Mouse (Mus musculus): ENCODE results near the gene CN725425. TPM values are rescaled to one million over a fixed set of nuclear protein-coding genes. Genes with fewer than 3 reads are reported as not detected.

CN725425 gene
- polyA plus RNA-seq (2015; fragmentation: Nextera tagmentation; extraction: Ambion mirVana), result 0.15 and 0.22 TPM in 2 replicates

DNA sequence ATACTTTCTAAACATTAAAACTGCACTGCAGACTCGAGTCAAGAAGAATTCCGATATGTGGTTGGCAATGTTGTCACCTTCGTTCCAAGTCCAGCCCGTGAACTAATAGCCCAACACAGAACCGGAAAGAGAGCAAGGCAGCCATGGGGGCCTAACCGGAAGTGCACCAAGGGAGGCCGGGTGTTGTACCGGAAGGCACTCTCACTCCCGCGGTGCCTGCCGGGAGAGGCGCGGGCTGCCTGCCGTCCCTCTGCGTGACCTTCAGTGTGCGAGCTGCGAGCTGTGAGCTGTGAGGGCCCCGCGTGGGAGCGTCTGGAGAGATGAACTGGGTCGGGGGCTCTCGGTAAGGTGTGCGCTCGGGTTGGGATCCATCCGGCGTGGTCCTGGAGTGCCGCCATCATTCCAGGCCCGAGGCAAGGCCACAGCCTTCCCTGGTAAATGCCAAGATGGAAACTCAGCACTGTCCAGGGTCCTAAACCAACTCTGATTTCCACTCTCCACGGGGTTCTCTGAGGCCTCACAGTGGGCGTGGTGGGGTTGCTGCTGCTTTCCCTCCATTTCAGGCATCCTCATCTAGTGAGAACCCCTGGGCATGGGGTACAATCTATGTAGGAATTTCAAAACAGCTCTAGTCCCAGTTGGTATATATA lies at the start of gene CN725425:
CN725425 (plus strand) TSS at position 239 of the 650 bp plus-strand sequence.
- 83% methylated on average over 30 of the region's 30 CpGs for WGBS (ENCODE audit: insufficient replicate concordance)

DNA sequence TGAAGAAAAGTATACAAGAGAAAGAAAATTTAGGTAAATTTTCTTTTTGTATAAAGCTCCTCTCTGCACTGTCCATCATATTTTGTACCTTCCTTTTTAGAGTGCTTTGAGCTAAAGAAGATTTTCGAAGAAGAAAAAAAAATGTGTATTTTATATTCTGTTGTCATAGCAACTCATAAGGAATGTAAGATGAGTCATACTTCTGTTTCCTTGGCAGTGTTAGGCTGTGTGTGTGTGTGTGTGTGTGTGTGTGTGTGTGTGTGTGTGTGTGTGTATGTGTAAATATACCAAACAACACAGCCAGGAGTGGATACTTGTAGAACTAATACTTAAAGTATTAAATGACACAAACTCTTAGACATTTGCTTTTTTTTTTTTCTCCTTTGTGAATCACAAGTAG lies 46.7 kb upstream of the CN725425 start:
- Histone ChIP-seq H3K4me2 (ENCODE audit: low read depth, low read length) (no peak overlapping the region), H3K36me3 (ENCODE audit: control insufficient read depth, insufficient read depth) (peaks cover 10% of the 10 kb centered on the region), H3K9me3 (replicated peaks; ENCODE audit: control insufficient read depth, low read length) (no peaks in the 10 kb centered on the region), H3K9ac (ENCODE audit: low read depth, low read length) (no peak overlapping the region), H3K27me3 (ENCODE audit: control insufficient read depth, insufficient read depth, low read depth, low read length) (no peaks in the 10 kb centered on the region), H3K27ac (ENCODE audit: low read length) (no peak overlapping the region), H3K4me1 (ENCODE audit: control insufficient read depth, low read depth, low read length) (no peaks in the 10 kb centered on the region), H3K4me3 (ENCODE audit: low read depth, low read length) (no peak overlapping the region)
- no peak for ATAC-seq (ENCODE audit: low read depth)
- WGBS (ENCODE audit: insufficient replicate concordance), result 45% methylated on average over 1 of the region's 1 CpGs

More for the DNA sequence above, at the start of gene CN725425:
- H3K4me3 ChIP-seq (ENCODE audit: low read depth, low read length), result no peak within 1 kb of the TSS
- H3K9ac ChIP-seq (ENCODE audit: low read depth, low read length), result no peak within 1 kb of the TSS
- no peak within 1 kb of the TSS for H3K4me2 ChIP-seq (ENCODE audit: low read depth, low read length)
- no peaks in the 10 kb centered on the region for H3K4me1 ChIP-seq (ENCODE audit: control insufficient read depth, low read depth, low read length)
- H3K27me3 ChIP-seq (ENCODE audit: control insufficient read depth, insufficient read depth, low read depth, low read length), result no peaks in the 10 kb centered on the region
- ATAC-seq (ENCODE audit: low read depth), result no peak
- H3K36me3 ChIP-seq (ENCODE audit: control insufficient read depth, insufficient read depth), result no peaks in the 10 kb centered on the region
- no peak within 1 kb of the TSS for H3K27ac ChIP-seq (ENCODE audit: low read length)
- H3K9me3 ChIP-seq (replicated peaks; ENCODE audit: control insufficient read depth, low read length), result no peaks in the 10 kb centered on the region

DNA sequence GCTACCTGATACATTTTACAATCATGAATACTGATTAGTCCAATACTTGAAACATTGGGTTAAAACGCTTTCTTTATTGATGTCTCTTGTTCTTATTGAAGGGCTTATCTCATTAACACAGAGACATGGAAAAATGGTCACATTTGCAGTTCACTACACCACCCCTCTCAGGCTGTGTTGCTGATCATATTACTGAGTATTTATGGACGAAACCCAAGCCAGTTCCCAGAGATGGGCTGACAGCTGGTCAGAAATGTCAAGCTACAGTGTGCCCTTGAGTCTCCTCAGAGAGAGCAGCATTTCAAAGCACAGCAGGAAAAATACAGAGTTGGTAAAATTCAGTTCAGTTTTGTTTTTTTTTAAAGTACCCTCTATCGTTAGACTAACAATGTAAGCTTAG lies 46.0 kb upstream of the CN725425 start:
- WGBS (ENCODE audit: insufficient replicate concordance), result 55% methylated on average over 3 of the region's 3 CpGs
- no peak for ATAC-seq (ENCODE audit: low read depth)
- no peak overlapping the region for H3K4me2 ChIP-seq (ENCODE audit: low read depth, low read length)
- H3K27ac ChIP-seq (ENCODE audit: low read length), result no peak overlapping the region
- no peaks in the 10 kb centered on the region for H3K9me3 ChIP-seq (replicated peaks; ENCODE audit: control insufficient read depth, low read length)
- no peaks in the 10 kb centered on the region for H3K4me1 ChIP-seq (ENCODE audit: control insufficient read depth, low read depth, low read length)
- no peaks in the 10 kb centered on the region for H3K27me3 ChIP-seq (ENCODE audit: control insufficient read depth, insufficient read depth, low read depth, low read length)
- peaks cover 10% of the 10 kb centered on the region for H3K36me3 ChIP-seq (ENCODE audit: control insufficient read depth, insufficient read depth)
- H3K4me3 ChIP-seq (ENCODE audit: low read depth, low read length), result no peak overlapping the region
- no peak overlapping the region for H3K9ac ChIP-seq (ENCODE audit: low read depth, low read length)

DNA sequence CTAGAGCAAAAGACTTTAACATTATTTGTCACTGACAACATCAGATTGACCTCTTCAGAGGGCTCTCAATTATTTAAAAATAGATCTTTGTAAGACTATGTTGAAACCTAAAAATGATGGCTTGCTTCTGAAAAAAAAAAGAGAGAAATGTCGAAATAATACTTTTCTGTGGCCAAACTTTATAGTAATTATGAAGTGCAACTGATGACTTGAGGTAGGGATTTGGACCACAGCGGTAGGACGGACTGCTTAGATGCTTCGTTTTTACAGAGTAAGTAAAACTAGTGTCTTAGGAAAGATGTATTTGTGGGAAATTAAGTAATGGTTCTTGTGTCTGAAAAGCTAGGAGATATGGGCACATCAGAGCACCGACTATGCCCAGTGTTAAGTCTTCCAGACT lies 38.1 kb upstream of the CN725425 start:
- peaks cover 4% of the 10 kb centered on the region; the same call in 1 of the 2 replicates for H3K36me3 ChIP-seq (ENCODE audit: control insufficient read depth, insufficient read depth)
- H3K4me1 ChIP-seq (ENCODE audit: control insufficient read depth, low read depth, low read length), result no peaks in the 10 kb centered on the region
- no peak overlapping the region for H3K4me2 ChIP-seq (ENCODE audit: low read depth, low read length)
- WGBS (ENCODE audit: insufficient replicate concordance), result 54% methylated on average over 5 of the region's 5 CpGs
- no peak overlapping the region for H3K4me3 ChIP-seq (ENCODE audit: low read depth, low read length)
- ATAC-seq (ENCODE audit: low read depth), result no peak
- H3K9me3 ChIP-seq (replicated peaks; ENCODE audit: control insufficient read depth, low read length), result no peaks in the 10 kb centered on the region
- no peak overlapping the region for H3K9ac ChIP-seq (ENCODE audit: low read depth, low read length)
- H3K27me3 ChIP-seq (ENCODE audit: control insufficient read depth, insufficient read depth, low read depth, low read length), result no peaks in the 10 kb centered on the region
- H3K27ac ChIP-seq (ENCODE audit: low read length), result no peak overlapping the region

DNA sequence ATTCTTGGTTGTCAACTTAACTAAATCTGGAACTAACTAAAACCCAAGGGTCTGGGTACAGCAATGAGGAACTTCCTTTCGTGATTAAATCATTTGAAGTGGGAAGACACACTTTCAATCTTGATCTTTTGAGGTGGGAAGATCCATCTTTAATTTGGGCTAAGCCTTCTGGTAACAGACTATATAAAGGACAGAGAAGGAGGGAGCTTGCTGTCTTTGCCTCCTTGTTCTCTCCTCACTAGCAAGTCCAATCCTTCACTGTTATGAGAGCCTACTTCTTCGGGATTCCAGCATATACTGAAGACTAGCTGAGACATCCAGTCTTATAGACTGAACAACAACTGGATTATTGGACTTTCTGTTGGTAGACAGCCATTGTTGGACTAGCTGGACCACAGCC lies 35.8 kb upstream of the CN725425 start:
- Histone ChIP-seq H3K4me2 (ENCODE audit: low read depth, low read length) (no peak overlapping the region), H3K27ac (ENCODE audit: low read length) (no peak overlapping the region), H3K4me3 (ENCODE audit: low read depth, low read length) (no peak overlapping the region), H3K36me3 (ENCODE audit: control insufficient read depth, insufficient read depth) (no peaks in the 10 kb centered on the region), H3K27me3 (ENCODE audit: control insufficient read depth, insufficient read depth, low read depth, low read length) (no peaks in the 10 kb centered on the region), H3K4me1 (ENCODE audit: control insufficient read depth, low read depth, low read length) (no peaks in the 10 kb centered on the region), H3K9ac (ENCODE audit: low read depth, low read length) (no peak overlapping the region), H3K9me3 (replicated peaks; ENCODE audit: control insufficient read depth, low read length) (no peaks in the 10 kb centered on the region)
- WGBS (ENCODE audit: insufficient replicate concordance), result 51% methylated on average over 2 of the region's 2 CpGs
- no peak for ATAC-seq (ENCODE audit: low read depth)

DNA sequence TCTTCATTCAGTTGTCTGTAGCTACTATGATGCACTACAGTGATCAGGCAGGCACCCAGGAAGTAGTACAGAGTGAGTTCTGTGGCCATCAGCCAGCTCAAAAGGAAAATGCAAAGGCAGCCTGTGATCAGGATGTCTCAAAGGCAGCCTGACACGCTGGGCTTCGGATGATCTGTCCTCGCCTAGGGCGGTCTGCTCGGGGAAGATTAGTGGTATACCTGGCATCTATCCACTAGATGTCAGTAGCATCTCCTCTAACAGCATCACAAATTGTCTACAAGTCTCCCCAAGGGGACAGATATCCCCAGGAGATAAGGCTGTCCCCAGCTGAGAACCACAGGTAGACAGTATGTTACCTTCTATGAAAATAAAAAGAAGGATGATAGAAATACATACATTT lies 34.3 kb upstream of the CN725425 start:
- Histone ChIP-seq H3K4me1 (ENCODE audit: control insufficient read depth, low read depth, low read length) (no peaks in the 10 kb centered on the region), H3K36me3 (ENCODE audit: control insufficient read depth, insufficient read depth) (no peaks in the 10 kb centered on the region), H3K27ac (ENCODE audit: low read length) (no peak overlapping the region), H3K4me2 (ENCODE audit: low read depth, low read length) (no peak overlapping the region), H3K9ac (ENCODE audit: low read depth, low read length) (no peak overlapping the region), H3K27me3 (ENCODE audit: control insufficient read depth, insufficient read depth, low read depth, low read length) (no peaks in the 10 kb centered on the region), H3K9me3 (replicated peaks; ENCODE audit: control insufficient read depth, low read length) (no peaks in the 10 kb centered on the region), H3K4me3 (ENCODE audit: low read depth, low read length) (no peak overlapping the region)
- 6% methylated on average over 5 of the region's 5 CpGs for WGBS (ENCODE audit: insufficient replicate concordance)
- peak; percentile 57 for ATAC-seq (ENCODE audit: low read depth)

DNA sequence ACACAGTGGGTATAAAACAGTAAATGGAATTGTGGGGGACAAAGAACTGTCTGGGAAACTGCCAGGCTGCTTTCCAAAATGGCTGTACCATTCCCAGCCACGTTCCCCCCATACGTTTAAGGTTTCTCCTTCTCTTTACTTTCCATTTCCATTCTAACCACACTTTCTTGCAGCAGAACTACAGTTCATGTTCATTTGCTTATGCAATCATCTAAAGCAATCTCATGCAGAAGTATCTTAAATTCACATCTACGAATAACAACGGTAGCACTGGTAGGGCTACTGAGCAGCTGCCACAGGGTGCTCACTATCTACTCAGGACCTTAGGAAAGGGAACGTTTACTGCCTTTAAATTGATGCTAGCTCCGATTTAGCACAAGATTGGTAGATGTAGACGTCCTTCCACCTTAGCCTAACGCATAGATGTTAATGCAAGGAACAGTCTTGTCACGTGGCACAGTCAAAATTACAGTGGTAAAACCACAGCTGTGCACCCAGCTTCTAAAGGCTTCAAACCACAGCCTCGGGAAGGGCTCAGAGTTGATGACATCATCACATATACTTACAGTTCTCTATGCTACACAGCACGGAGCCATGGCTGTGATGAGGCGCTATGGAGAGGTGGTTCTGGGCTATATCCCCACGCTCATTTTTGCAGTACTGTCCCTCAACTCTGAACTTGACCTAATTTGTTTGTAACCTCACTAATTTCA lies 31.3 kb upstream of the CN725425 start:
- H3K9ac ChIP-seq (ENCODE audit: low read depth, low read length), result no peak overlapping the region
- H3K4me3 ChIP-seq (ENCODE audit: low read depth, low read length), result no peak overlapping the region
- no peaks in the 10 kb centered on the region for H3K27me3 ChIP-seq (ENCODE audit: control insufficient read depth, insufficient read depth, low read depth, low read length)
- ATAC-seq (ENCODE audit: low read depth), result peak; percentile 71
- no peak overlapping the region for H3K27ac ChIP-seq (ENCODE audit: low read length)
- 50% methylated on average over 13 of the region's 13 CpGs for WGBS (ENCODE audit: insufficient replicate concordance)
- no peaks in the 10 kb centered on the region for H3K36me3 ChIP-seq (ENCODE audit: control insufficient read depth, insufficient read depth)
- H3K4me2 ChIP-seq (ENCODE audit: low read depth, low read length), result no peak overlapping the region
- H3K4me1 ChIP-seq (ENCODE audit: control insufficient read depth, low read depth, low read length), result no peaks in the 10 kb centered on the region
- H3K9me3 ChIP-seq (replicated peaks; ENCODE audit: control insufficient read depth, low read length), result no peaks in the 10 kb centered on the region

DNA sequence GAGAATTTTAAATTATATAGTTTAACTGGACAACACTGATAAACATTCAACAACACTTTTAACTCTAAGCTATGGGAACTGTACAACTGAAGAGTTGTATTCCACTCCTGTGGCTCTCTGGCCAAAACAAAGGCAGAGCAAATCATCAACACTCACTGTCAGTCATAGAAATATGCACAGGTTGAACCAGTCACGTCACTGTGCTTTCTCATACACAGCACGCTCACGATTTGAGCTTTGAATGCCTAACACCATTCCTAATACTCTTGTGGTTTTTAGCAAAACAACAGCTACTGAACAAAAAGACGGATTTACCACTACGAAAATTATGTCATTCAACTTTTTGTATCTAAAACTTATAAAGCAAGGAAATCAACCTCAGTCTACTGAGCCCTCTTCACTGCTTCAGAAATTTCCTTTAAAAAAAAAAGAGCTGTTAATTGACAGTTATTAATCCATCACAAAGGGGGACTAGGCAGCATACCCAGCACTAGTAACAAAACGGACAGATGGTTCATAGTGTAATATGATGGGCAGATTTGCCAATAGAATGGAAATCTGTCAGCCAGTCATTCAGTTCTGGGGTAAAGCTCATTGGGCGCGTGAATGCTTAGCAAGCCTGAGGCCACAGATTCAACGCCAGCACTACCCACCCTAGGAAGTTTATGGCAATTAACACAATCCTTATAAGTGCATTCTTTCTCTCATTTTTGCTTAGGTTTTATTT lies 28.5 kb upstream of the CN725425 start:
- Histone ChIP-seq H3K27ac (ENCODE audit: low read length) (no peak overlapping the region), H3K4me3 (ENCODE audit: low read depth, low read length) (no peak overlapping the region), H3K9ac (ENCODE audit: low read depth, low read length) (no peak overlapping the region), H3K4me2 (ENCODE audit: low read depth, low read length) (no peak overlapping the region), H3K4me1 (ENCODE audit: control insufficient read depth, low read depth, low read length) (no peaks in the 10 kb centered on the region), H3K27me3 (ENCODE audit: control insufficient read depth, insufficient read depth, low read depth, low read length) (no peaks in the 10 kb centered on the region), H3K9me3 (replicated peaks; ENCODE audit: control insufficient read depth, low read length) (no peaks in the 10 kb centered on the region), H3K36me3 (ENCODE audit: control insufficient read depth, insufficient read depth) (no peaks in the 10 kb centered on the region)
- WGBS (ENCODE audit: insufficient replicate concordance), result 71% methylated on average over 9 of the region's 9 CpGs
- no peak for ATAC-seq (ENCODE audit: low read depth)

DNA sequence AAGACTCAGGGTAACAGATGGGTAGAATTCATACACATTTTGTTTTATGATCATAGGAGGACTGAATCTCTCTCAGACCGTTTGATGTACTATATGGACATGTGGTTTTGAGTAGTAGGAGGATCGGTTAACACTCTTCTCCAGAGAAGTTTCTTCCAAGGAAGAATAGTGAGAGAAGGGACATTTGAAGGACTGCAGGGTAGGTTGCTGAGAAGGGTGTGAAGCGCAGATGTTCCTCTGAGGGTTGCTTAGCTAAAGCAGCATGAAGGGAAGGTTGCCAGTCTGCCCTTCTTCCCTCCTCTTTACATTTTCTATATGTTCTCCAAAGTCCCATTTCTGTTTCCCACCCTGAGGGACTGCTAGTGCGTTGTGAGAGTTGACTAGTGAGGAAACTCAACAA lies 28.0 kb upstream of the CN725425 start:
- Histone ChIP-seq H3K27me3 (ENCODE audit: control insufficient read depth, insufficient read depth, low read depth, low read length) (no peaks in the 10 kb centered on the region), H3K27ac (ENCODE audit: low read length) (no peak overlapping the region), H3K4me1 (ENCODE audit: control insufficient read depth, low read depth, low read length) (no peaks in the 10 kb centered on the region), H3K36me3 (ENCODE audit: control insufficient read depth, insufficient read depth) (no peaks in the 10 kb centered on the region), H3K4me2 (ENCODE audit: low read depth, low read length) (no peak overlapping the region), H3K9me3 (replicated peaks; ENCODE audit: control insufficient read depth, low read length) (no peaks in the 10 kb centered on the region), H3K4me3 (ENCODE audit: low read depth, low read length) (no peak overlapping the region), H3K9ac (ENCODE audit: low read depth, low read length) (no peak overlapping the region)
- no peak for ATAC-seq (ENCODE audit: low read depth)
- WGBS (ENCODE audit: insufficient replicate concordance), result 59% methylated on average over 4 of the region's 4 CpGs
